In genomic region chr13:42446921-42447320, GRCm38 (mm10) we compare ENCODE assay signal across 20 mouse cellular contexts.
A peak's percentile ranks its signal among the peaks of the same experiment; 100 is the strongest.
DNase-seq lines count a peak whose midpoint lies in the region; ATAC-seq and TF ChIP-seq lines count a peak whose summit lies in the region.
"Had no signal": no experiment of that assay in that cellular context is flagged by ENCODE, and none has a peak within 500 bp of the region (broad histone marks: within the 10 kb centered on the region; RNA-seq: fewer than 3 reads in every experiment).

No protein-coding gene starts in this region.

- no peak overlapping the region for H3K9ac ChIP-seq in lung, embryonic 14.5 days
- H3K9ac ChIP-seq: embryonic facial prominence, embryonic 15.5 days; forebrain, embryonic 13.5 days; heart, embryonic 15.5 days; hindbrain, embryonic 14.5 days; liver, embryonic 15.5 days; midbrain, embryonic 13.5 days; neural tube, embryonic 12.5 days had no signal

- no peak for TF ChIP-seq CTCF in lung, embryonic 14.5 days (IDR thresholded peaks at IDR 0.05; ENCODE audit: low read depth)

- no peaks in the 10 kb centered on the region for H3K4me1 ChIP-seq in lung, embryonic 14.5 days (ENCODE audit: insufficient read depth)
- H3K4me1 ChIP-seq: embryonic facial prominence, embryonic 15.5 days; forebrain, embryonic 13.5 days; heart, embryonic 15.5 days; liver, embryonic 15.5 days; midbrain, embryonic 13.5 days; neural tube, embryonic 12.5 days had no signal

- 3% methylated on average over 1 of the region's 1 CpGs for WGBS in lung, embryonic 14.5 days

- no peak overlapping the region for H3K27ac ChIP-seq in lung, embryonic 14.5 days (ENCODE audit: low read depth)
- H3K27ac ChIP-seq: embryonic facial prominence, embryonic 15.5 days; forebrain, embryonic 13.5 days; heart, embryonic 15.5 days; hindbrain, embryonic 14.5 days; liver, embryonic 15.5 days; midbrain, embryonic 13.5 days; neural tube, embryonic 12.5 days had no signal

- peak; percentile 70 for DNase-seq in lung, embryonic 14.5 days
- no peak for DNase-seq in lung, postnatal 4 days
- DNase-seq in WW6 (ENCODE audit: low read depth, low spot score): peak; percentile 4
- peak; percentile 23 for DNase-seq in embryo, embryonic 9.5 days (ENCODE audit: extremely low spot score)
- DNase-seq in retina, postnatal 1 day: peak; percentile 9
- no peak for DNase-seq in heart, postnatal 10 days
- DNase-seq in layer of hippocampus, postnatal 25 days (ENCODE audit: extremely low spot score in 1 of 2, low spot score in 1 of 2): no peak
- DNase-seq in adrenal gland, adult 8-10 months: no peak
- DNase-seq: adrenal gland, postnatal 10 days; cerebellum, adult 9-11 months; kidney, adult 11 months; kidney, postnatal 25 days; lung, postnatal 36 days had no signal

- no peaks in the 10 kb centered on the region for H3K9me3 ChIP-seq in lung, embryonic 14.5 days (ENCODE audit: low read depth, low read length)
- H3K9me3 ChIP-seq: embryonic facial prominence, embryonic 15.5 days; forebrain, embryonic 13.5 days; heart, embryonic 15.5 days; liver, embryonic 15.5 days; midbrain, embryonic 13.5 days; neural tube, embryonic 12.5 days had no signal

- no peaks in the 10 kb centered on the region for H3K27me3 ChIP-seq in lung, embryonic 14.5 days (ENCODE audit: insufficient read depth, low read length)
- H3K27me3 ChIP-seq: embryonic facial prominence, embryonic 15.5 days; forebrain, embryonic 13.5 days; heart, embryonic 15.5 days; liver, embryonic 15.5 days; midbrain, embryonic 13.5 days; neural tube, embryonic 12.5 days had no signal

- no peak for ATAC-seq in lung, embryonic 14.5 days (ENCODE audit: insufficient read depth)
- ATAC-seq: forebrain, embryonic 13.5 days; midbrain, embryonic 13.5 days had no signal

- H3K4me3 ChIP-seq in lung, embryonic 14.5 days (ENCODE audit: low read depth, low read length): no peak overlapping the region
- H3K4me3 ChIP-seq: embryonic facial prominence, embryonic 15.5 days; forebrain, embryonic 13.5 days; heart, embryonic 15.5 days; liver, embryonic 15.5 days; midbrain, embryonic 13.5 days; neural tube, embryonic 12.5 days had no signal

- no peak overlapping the region for H3K4me2 ChIP-seq in lung, embryonic 14.5 days
- H3K4me2 ChIP-seq: embryonic facial prominence, embryonic 15.5 days; forebrain, embryonic 13.5 days; heart, embryonic 15.5 days; hindbrain, embryonic 14.5 days; liver, embryonic 15.5 days; midbrain, embryonic 13.5 days; neural tube, embryonic 12.5 days had no signal

- no peaks in the 10 kb centered on the region for H3K36me3 ChIP-seq in lung, embryonic 14.5 days (ENCODE audit: insufficient read depth)
- H3K36me3 ChIP-seq: embryonic facial prominence, embryonic 15.5 days; heart, embryonic 15.5 days; liver, embryonic 15.5 days; midbrain, embryonic 13.5 days; neural tube, embryonic 12.5 days had no signal

- intact Hi-C loops in heart, postnatal 10 days (cut with DNase I): no loop called here

Comparison
In these comparisons a context has a peak if more than half of its experiments do, and no peak if none do; other contexts are left out.
1. DNase-seq: peak in lung, embryonic 14.5 days (single experiment), WW6 (single experiment), embryo, embryonic 9.5 days (single experiment) and retina, postnatal 1 day (single experiment); none in lung, postnatal 4 days (0 of 2), heart, postnatal 10 days (0 of 2), layer of hippocampus, postnatal 25 days (0 of 2) and adrenal gland, adult 8-10 months (single experiment).